In the genomic region with DNA sequence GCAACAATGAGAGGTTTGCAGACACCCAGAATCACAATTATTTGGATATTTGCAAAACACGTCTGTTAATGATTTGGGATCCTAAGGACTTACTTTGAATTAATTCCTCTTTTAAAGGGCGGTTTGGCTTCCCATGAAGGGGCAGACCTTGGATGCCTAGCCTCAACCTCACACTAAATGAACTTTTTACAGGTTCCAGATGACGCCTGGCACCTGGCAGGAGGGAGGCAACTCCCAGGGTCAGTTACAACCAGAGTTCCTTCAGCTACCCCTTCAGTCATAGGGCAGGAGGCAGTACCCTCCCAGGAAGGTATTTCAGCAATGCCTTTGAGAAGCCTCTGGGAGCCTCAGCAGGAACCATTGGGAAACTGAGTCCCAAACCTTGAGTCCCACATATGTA, we compare ENCODE assay signal across 30 mouse cellular contexts.
"Had no signal": no experiment of that assay in that cellular context is flagged by ENCODE, and none has a peak within 500 bp of the region (broad histone marks: within the 10 kb centered on the region; RNA-seq: fewer than 3 reads in every experiment).

No protein-coding gene starts in this region.

- H3K9me3 ChIP-seq: limb, embryonic 13.5 days; limb, embryonic 15.5 days; liver, embryonic 12.5 days; liver, embryonic 13.5 days; liver, embryonic 15.5 days; lung, embryonic 15.5 days; megakaryocyte, embryonic 14.5 days; midbrain, embryonic 10.5 days; midbrain, embryonic 12.5 days; midbrain, embryonic 13.5 days; midbrain, embryonic 15.5 days had no signal

- H3K4me2 ChIP-seq: limb, embryonic 13.5 days; limb, embryonic 15.5 days; liver, embryonic 11.5 days; liver, embryonic 12.5 days; liver, embryonic 13.5 days; liver, embryonic 15.5 days; lung, embryonic 14.5 days; lung, embryonic 15.5 days; midbrain, embryonic 11.5 days; midbrain, embryonic 12.5 days; midbrain, embryonic 13.5 days; midbrain, embryonic 15.5 days had no signal

- H3K4me1 ChIP-seq: limb, embryonic 15.5 days; liver, embryonic 12.5 days; liver, embryonic 13.5 days; liver, embryonic 15.5 days; lung, embryonic 15.5 days; megakaryocyte, embryonic 14.5 days; midbrain, embryonic 12.5 days; midbrain, embryonic 13.5 days; midbrain, embryonic 15.5 days had no signal

- H3K4me3 ChIP-seq: left cerebral cortex, adult 2 months; limb, embryonic 13.5 days; limb, embryonic 15.5 days; liver, embryonic 12.5 days; liver, embryonic 13.5 days; liver, embryonic 15.5 days; lung, embryonic 15.5 days; megakaryocyte, embryonic 14.5 days; midbrain, embryonic 10.5 days; midbrain, embryonic 12.5 days; midbrain, embryonic 13.5 days; midbrain, embryonic 15.5 days; myocyte had no signal

- DNase-seq: left cerebral cortex, postnatal 4 days; liver; liver, embryonic 13.5 days; liver, postnatal 0 days; lung, adult 18-20 months; lung, adult 2 months; lung, embryonic 14.5 days; lung, postnatal 10 days; lung, postnatal 14 days; lung, postnatal 36 days; lung, postnatal 4 days; midbrain, embryonic 14.5 days had no signal

- ATAC-seq: liver, embryonic 12.5 days; liver, postnatal 0 days; lung, postnatal 0 days; midbrain, embryonic 13.5 days; midbrain, embryonic 15.5 days; midbrain, embryonic 16.5 days had no signal

- H3K27ac ChIP-seq: left cerebral cortex, adult 2 months; limb, embryonic 13.5 days; limb, embryonic 15.5 days; liver, embryonic 12.5 days; liver, embryonic 13.5 days; liver, embryonic 14.5 days; liver, embryonic 15.5 days; lung, embryonic 15.5 days; macrophage; midbrain, embryonic 10.5 days; midbrain, embryonic 12.5 days; midbrain, embryonic 13.5 days; midbrain, embryonic 15.5 days had no signal

- H3K36me3 ChIP-seq: limb, embryonic 13.5 days; limb, embryonic 15.5 days; liver, embryonic 12.5 days; liver, embryonic 13.5 days; liver, embryonic 15.5 days; lung, embryonic 15.5 days; midbrain, embryonic 10.5 days; midbrain, embryonic 12.5 days; midbrain, embryonic 13.5 days; midbrain, embryonic 15.5 days had no signal

- H3K9ac ChIP-seq: limb, embryonic 13.5 days; limb, embryonic 15.5 days; liver, embryonic 12.5 days; liver, embryonic 13.5 days; liver, embryonic 14.5 days; liver, embryonic 15.5 days; liver, postnatal 0 days; lung, embryonic 14.5 days; lung, embryonic 15.5 days; midbrain, embryonic 12.5 days; midbrain, embryonic 13.5 days; midbrain, embryonic 15.5 days had no signal

- H3K27me3 ChIP-seq: limb, embryonic 15.5 days; liver, embryonic 12.5 days; liver, embryonic 13.5 days; liver, embryonic 15.5 days; lung, embryonic 15.5 days had no signal
